Mouse (Mus musculus): ENCODE data around the gene Trim65. TPM values are rescaled to one million over a fixed set of nuclear protein-coding genes. Genes with fewer than 3 reads are reported as not detected.
A peak's percentile ranks its signal among the peaks of the same experiment; 100 is the strongest.

Gene Trim65
- 5.0 and 5.5 TPM in 2 replicates for polyA plus RNA-seq (2015; fragmentation: Nextera tagmentation; extraction: Ambion mirVana)

DNA sequence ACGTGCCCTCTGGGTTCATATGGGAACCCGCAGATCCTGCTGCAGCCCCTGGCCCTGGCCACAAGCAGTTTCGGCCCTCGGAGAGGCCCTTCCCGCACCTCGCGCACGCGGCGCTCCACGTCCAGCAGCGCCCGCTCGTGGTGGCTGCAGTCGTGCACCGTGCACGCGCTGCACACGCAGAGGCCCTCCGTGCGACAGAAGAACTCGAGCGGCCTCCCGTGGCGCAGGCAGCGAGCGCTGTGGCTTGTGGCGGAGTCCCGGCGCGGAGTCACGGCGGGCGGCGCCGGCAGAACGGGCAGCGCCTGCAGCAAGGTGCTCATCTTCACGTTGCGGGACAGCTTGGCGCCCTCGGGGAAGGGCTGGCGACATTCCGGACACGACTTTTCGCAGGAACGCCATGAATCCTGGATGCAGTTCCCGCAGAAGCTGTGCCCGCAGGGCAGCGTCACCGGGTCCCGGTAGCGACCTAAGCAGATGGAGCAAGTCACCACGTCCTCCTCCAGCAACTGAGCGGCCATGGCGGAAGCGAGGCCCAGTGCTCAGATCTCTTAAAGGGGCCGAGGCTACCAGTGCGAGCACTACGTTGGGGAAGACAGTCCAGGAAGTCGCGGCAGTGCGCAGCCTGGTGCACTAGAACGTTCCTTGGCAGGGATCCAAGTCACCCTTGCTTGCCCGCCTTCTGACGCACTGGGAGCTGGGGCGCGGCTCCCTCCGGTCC is at the start of gene Trim65:
Gene Trim65, minus strand, starts transcription at position 641 of the 718 bp plus-strand sequence.
- Histone ChIP-seq H3K27me3 (no peaks in the 10 kb centered on the region), H3K27ac (peak within 1 kb of the TSS; percentile 97), H3K4me1 (replicated peaks) (peaks cover 47% of the 10 kb centered on the region), H3K4me2 (peak within 1 kb of the TSS; percentile 79), H3K9me3 (replicated peaks) (no peaks in the 10 kb centered on the region), H3K4me3 (peak within 1 kb of the TSS; percentile 78), H3K9ac (peak within 1 kb of the TSS; percentile 86), H3K36me3 (peaks cover 42% of the 10 kb centered on the region)
- peak; percentile 80 for ATAC-seq (replicated peaks; ENCODE audit: insufficient number of reproducible peaks, insufficient read depth, low FRiP score, low read depth)
- under 1% methylated on average over 69 of the region's 69 CpGs for WGBS

DNA sequence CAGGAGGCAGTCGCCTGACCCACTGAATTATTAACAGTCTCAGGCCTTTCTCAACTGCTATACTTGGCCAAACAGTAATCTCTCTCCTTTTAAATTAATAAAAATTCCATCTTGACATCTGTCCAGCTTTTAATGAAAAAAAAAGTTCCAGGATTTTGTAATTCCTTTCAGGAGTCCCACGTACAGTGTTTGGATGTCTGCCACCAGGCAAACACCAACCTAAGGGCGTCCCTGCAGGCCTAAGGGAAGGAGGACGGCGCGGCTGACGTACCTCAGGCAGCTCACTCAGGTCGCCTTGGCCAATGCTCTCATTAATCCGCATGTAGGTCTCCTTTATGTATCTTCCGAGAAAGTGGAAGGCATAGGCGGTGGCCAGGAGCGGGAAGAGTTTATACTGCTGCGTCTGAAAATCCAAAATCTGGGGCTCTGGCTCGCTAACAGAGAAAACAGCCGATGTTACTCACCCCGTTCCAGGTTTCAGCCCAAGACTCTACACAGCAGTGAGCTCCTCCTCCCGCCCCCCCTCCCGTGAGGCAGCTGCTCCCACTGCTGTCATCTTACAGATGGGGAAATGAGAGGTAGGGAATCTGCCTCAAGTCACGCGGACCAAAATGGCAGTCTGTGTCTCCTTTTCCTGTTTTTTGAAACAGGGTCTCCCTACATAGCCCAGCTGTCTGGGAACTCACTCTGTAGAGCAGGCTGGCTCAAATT is 47.6 kb upstream of the Trim65 start:
- Histone ChIP-seq H3K9me3 (replicated peaks) (no peaks in the 10 kb centered on the region), H3K36me3 (peaks cover 83% of the 10 kb centered on the region), H3K9ac (no peak overlapping the region), H3K4me3 (no peak overlapping the region), H3K4me2 (no peak overlapping the region), H3K27ac (no peak overlapping the region), H3K27me3 (no peaks in the 10 kb centered on the region), H3K4me1 (replicated peaks) (no peaks in the 10 kb centered on the region)
- no peak for ATAC-seq (replicated peaks; ENCODE audit: insufficient number of reproducible peaks, insufficient read depth, low FRiP score, low read depth)
- 85% methylated on average over 20 of the region's 20 CpGs for WGBS

DNA sequence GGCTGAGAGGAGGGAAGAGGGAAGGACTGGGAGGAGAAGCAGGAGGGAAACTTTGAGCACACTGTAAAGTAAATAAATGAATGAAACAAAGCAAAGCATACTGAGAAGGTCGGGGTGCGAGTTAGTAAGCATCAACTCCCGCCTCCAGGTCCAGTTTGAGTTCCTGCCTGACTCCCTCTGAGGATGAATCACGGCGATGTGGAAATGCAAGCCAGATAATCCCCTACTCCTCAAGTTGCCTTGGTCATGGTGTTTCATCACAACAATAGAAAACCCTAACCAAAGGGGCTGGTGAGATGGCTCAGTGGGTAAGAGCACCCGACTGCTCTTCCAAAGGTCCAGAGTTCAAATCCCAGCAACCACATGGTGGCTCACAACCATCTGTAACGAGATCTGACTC is 45.1 kb upstream of the Trim65 start:
- Histone ChIP-seq H3K27ac (no peak overlapping the region), H3K4me1 (replicated peaks) (no peaks in the 10 kb centered on the region), H3K4me2 (no peak overlapping the region), H3K27me3 (no peaks in the 10 kb centered on the region), H3K9me3 (replicated peaks) (no peaks in the 10 kb centered on the region), H3K9ac (no peak overlapping the region), H3K4me3 (no peak overlapping the region), H3K36me3 (peaks cover 83% of the 10 kb centered on the region)
- WGBS: 86% methylated on average over 7 of the region's 7 CpGs
- no peak for ATAC-seq (replicated peaks; ENCODE audit: insufficient number of reproducible peaks, insufficient read depth, low FRiP score, low read depth)

DNA sequence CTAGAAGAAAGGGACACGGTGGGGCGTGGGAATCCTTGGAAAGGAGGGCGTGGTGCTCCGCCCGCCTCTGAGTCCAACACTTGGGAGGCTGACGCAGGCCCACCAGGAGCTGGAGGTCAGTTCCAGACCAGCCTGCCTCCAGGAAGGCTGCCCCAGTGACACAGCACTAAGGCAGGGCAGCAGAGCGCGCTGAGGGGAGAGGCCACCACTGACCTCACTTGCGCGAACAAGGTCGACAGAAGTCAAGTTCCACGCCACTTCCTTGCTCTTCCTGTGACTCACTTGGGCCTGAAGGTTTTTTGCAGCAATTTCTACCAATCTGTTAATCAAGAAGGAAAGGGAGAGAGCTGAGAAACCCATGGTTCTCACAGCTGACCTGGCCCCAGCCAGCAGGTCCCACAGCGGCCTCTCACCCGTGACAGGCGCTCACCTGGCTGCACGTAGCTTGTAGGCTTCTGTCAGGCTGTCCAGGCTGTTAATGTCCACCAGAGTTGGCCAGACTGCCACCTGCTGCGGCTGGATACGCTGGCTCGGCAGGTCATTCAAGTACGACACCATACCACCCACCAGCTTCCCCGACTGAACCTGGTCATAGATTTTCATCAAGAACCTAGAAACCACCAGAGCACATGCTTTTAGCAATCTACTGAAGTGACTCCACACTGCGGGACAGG is 44.0 kb upstream of the Trim65 start:
- Histone ChIP-seq H3K27me3 (no peaks in the 10 kb centered on the region), H3K36me3 (peaks cover 72% of the 10 kb centered on the region), H3K4me1 (replicated peaks) (no peaks in the 10 kb centered on the region), H3K27ac (no peak overlapping the region), H3K4me2 (no peak overlapping the region), H3K9me3 (replicated peaks) (no peaks in the 10 kb centered on the region), H3K4me3 (no peak overlapping the region), H3K9ac (no peak overlapping the region)
- 90% methylated on average over 22 of the region's 22 CpGs for WGBS
- no peak for ATAC-seq (replicated peaks; ENCODE audit: insufficient number of reproducible peaks, insufficient read depth, low FRiP score, low read depth)

DNA sequence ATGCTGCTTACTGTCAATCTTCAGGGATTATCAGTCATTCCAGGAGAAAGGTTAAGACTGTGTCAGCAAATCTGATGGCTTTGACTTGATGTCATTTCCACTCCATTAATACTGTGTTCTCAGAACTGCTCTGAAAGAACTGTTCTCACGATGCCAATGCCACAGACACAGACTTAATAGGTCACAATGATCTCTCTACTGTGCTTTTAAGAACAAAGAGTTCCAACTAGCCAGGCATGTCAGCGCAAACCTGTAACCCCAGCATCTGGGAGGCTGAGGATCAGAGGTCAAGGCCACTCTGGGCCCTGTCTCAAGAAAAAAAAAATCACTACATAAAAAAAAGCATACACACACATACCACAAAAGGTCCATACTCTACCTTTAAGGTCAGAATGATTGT is 41.0 kb upstream of the Trim65 start:
- H3K27ac ChIP-seq: no peak overlapping the region
- no peak overlapping the region for H3K4me2 ChIP-seq
- peaks cover 48% of the 10 kb centered on the region for H3K36me3 ChIP-seq
- 83% methylated on average over 2 of the region's 2 CpGs for WGBS
- ATAC-seq (replicated peaks; ENCODE audit: insufficient number of reproducible peaks, insufficient read depth, low FRiP score, low read depth): no peak
- no peak overlapping the region for H3K4me3 ChIP-seq
- no peaks in the 10 kb centered on the region for H3K9me3 ChIP-seq (replicated peaks)
- no peaks in the 10 kb centered on the region for H3K27me3 ChIP-seq
- peaks cover 8% of the 10 kb centered on the region for H3K4me1 ChIP-seq (replicated peaks)
- no peak overlapping the region for H3K9ac ChIP-seq

DNA sequence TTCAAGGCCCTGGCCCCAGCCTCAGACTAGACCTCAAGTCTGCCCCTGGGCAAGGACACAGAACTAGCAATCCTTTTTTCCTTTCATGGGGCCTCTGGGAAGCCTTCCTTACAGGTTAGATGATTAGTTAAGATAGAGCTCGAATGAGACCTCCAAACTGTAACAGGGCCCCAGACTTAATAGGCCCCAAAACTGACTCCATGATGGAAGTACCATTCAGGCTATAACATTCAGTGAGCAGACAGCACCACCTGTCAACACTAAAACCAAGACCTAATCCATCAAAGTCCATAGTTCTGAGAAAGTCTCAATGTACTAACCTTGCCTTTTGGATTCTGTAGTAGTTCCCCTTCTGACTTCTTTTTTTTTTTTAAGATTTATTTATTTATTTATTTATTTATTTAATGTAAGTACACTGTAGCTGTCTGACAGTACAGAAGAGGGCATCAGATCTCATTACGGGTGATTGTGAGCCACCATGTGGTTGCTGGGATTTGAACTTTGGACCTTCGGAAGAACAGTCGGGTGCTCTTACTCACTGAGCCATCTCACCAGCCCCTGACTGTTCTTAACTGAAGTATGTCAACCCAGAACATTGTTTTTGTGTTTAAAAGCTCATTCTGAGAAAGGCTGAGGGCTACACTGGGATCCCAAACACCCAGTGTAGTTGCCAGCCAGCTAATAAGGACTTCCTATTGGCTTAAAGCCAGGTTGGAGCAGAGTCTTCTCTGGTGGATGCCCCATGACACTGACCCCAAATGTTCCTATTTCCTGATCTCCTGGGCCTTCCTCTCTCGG is 39.3 kb upstream of the Trim65 start:
- H3K27ac ChIP-seq: no peak overlapping the region
- no peak overlapping the region for H3K4me3 ChIP-seq
- H3K4me1 ChIP-seq (replicated peaks): peaks cover 19% of the 10 kb centered on the region
- no peak overlapping the region for H3K4me2 ChIP-seq
- H3K9ac ChIP-seq: no peak overlapping the region
- ATAC-seq (replicated peaks; ENCODE audit: insufficient number of reproducible peaks, insufficient read depth, low FRiP score, low read depth): no peak
- 79% methylated on average over 5 of the region's 5 CpGs for WGBS
- no peaks in the 10 kb centered on the region for H3K9me3 ChIP-seq (replicated peaks)
- peaks cover 40% of the 10 kb centered on the region for H3K36me3 ChIP-seq
- no peaks in the 10 kb centered on the region for H3K27me3 ChIP-seq

DNA sequence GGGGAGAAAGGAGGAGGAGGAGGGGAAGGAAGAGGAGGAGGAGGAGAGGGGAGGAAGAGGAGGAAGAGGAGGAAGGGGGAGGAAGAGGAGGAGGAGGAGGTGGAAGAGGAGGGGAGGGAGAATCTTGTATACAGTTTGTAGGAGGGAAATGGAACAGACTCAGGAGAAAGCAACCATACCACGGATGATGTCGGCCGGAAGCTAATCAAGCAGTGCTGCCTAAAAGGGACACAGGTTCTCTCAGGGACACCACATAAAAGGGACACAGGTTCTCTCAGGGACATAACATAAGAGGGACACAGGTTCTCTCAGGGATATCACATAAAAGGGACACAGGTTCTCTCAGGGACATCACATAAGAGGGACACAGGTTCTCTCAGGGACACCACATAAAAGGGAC is 38.3 kb upstream of the Trim65 start:
- Histone ChIP-seq H3K4me2 (no peak overlapping the region), H3K4me1 (replicated peaks) (peaks cover 19% of the 10 kb centered on the region), H3K36me3 (peaks cover 30% of the 10 kb centered on the region), H3K9me3 (replicated peaks) (no peaks in the 10 kb centered on the region), H3K27me3 (no peaks in the 10 kb centered on the region), H3K27ac (no peak overlapping the region), H3K4me3 (no peak overlapping the region), H3K9ac (no peak overlapping the region)
- no peak for ATAC-seq (replicated peaks; ENCODE audit: insufficient number of reproducible peaks, insufficient read depth, low FRiP score, low read depth)
- WGBS: 73% methylated on average over 3 of the region's 3 CpGs

DNA sequence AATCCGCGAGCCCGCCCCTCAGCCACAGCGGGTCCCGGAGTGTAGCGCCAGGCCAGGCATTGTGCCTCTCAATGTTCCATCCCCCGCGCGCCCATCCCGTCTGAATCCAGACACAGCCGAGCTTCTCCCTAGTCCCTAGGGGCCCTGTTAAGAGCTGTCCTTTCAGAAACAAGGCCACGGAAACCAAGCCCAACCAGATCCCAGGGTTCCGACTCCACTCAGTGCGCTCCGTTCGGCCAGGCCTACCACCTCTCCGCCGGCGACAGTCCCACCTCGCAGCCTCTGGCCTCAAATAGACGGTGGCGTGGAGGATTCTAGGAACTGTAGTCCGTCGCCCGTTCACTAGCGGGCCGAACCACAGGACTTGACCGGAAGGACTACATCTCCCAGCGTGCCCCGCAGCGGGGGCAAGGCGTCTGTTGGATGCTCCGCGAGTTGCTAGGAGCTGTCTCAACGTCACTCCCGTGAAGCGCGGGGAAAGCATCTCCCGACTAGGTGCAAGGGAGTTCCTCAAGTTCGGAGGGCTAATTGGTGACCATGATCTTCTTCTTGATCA is 37.0 kb upstream of the Trim65 start, which contains the start of gene Fbf1:
Gene Fbf1, minus strand, starts transcription at position 283 of the 556 bp plus-strand sequence.
- peak within 1 kb of the TSS; percentile 73 for H3K4me3 ChIP-seq
- under 1% methylated on average over 40 of the region's 40 CpGs for WGBS
- H3K9ac ChIP-seq: peak within 1 kb of the TSS; percentile 75
- H3K36me3 ChIP-seq: peaks cover 21% of the 10 kb centered on the region
- H3K27ac ChIP-seq: peak within 1 kb of the TSS; percentile 96
- peak; percentile 96 for ATAC-seq (replicated peaks; ENCODE audit: insufficient number of reproducible peaks, insufficient read depth, low FRiP score, low read depth)
- H3K4me2 ChIP-seq: peak within 1 kb of the TSS; percentile 83
- H3K27me3 ChIP-seq: no peaks in the 10 kb centered on the region
- peaks cover 19% of the 10 kb centered on the region for H3K4me1 ChIP-seq (replicated peaks)
- H3K9me3 ChIP-seq (replicated peaks): no peaks in the 10 kb centered on the region

DNA sequence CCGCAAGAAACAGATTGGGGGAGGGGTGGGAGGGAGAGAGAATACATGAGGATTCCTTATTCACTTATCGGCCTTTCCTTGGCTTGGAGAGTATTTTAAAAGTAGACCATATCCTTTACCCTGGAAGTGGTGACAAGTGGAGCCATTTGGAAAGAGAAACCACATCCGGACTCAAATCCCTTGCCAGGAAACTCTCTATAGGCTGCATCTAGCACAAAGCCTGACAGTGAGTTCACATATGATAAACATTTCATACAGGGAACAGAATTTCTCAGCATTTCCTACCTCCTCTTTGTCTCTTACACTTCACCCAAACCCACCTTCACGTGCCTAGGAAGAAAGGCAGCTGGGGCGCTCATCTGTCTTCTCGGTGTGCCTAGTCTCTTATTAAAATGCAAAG is 36.3 kb upstream of the Trim65 start:
- H3K4me1 ChIP-seq (replicated peaks): peaks cover 21% of the 10 kb centered on the region
- no peak for ATAC-seq (replicated peaks; ENCODE audit: insufficient number of reproducible peaks, insufficient read depth, low FRiP score, low read depth)
- H3K9me3 ChIP-seq (replicated peaks): no peaks in the 10 kb centered on the region
- WGBS: 4% methylated on average over 6 of the region's 6 CpGs
- H3K27me3 ChIP-seq: no peaks in the 10 kb centered on the region
- peak overlapping the region; percentile 96 for H3K27ac ChIP-seq
- H3K4me3 ChIP-seq: peak overlapping the region; percentile 73
- peak overlapping the region; percentile 75 for H3K9ac ChIP-seq
- peak overlapping the region; percentile 83 for H3K4me2 ChIP-seq
- H3K36me3 ChIP-seq: peaks cover 14% of the 10 kb centered on the region

DNA sequence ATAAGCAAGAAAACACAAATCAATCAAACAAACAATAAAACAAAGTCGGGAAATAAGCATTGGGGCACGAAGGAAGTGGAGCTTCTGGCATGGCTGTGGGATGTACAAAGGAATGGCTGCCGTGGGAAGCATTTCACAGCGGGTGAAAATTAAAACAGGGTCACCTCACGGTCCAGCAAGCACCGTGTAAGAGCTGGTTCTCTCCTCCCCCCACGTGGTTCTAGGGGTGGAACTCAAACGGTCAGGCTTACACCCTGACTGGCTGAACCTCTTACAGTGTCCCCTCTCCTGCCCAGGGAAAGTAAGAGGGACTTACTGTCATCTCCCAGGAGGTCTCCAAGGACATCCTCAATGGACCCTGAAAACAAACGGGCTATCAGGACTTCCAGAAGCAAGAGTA is 32.1 kb upstream of the Trim65 start:
- Histone ChIP-seq H3K4me2 (no peak overlapping the region), H3K27ac (no peak overlapping the region), H3K27me3 (no peaks in the 10 kb centered on the region), H3K4me1 (replicated peaks) (peaks cover 18% of the 10 kb centered on the region), H3K36me3 (peaks cover 20% of the 10 kb centered on the region), H3K9ac (no peak overlapping the region), H3K9me3 (replicated peaks) (no peaks in the 10 kb centered on the region), H3K4me3 (no peak overlapping the region)
- WGBS: 57% methylated on average over 9 of the region's 9 CpGs
- no peak for ATAC-seq (replicated peaks; ENCODE audit: insufficient number of reproducible peaks, insufficient read depth, low FRiP score, low read depth)
